Comparison of ENCODE assay signal across 8 mouse cellular contexts in genomic region chr15:80798367-80799073, GRCm38 (mm10).
DNase-seq lines count a peak whose midpoint lies in the region; ATAC-seq and TF ChIP-seq lines count a peak whose summit lies in the region.

No protein-coding gene starts in this region.

- DNase-seq in CD4-positive helper T cell, adult 2 months (ENCODE audit: low read depth, low spot score) = peak; percentile 97
- DNase-seq in brain, embryonic 18.5 days (ENCODE audit: low read depth, low spot score) = peak; percentile 98
- peak; percentile 100 for DNase-seq in kidney, postnatal 0 days (ENCODE audit: low spot score)
- DNase-seq in liver, embryonic 11.5 days (ENCODE audit: low spot score) = peak; percentile 75
- peak; percentile 96 for DNase-seq in naive thymus-derived CD4-positive, alpha-beta T cell, adult 2 months (ENCODE audit: low read depth)

- H3K4me2 ChIP-seq in heart, embryonic 12.5 days = peak overlapping the region; percentile 73
- peak overlapping the region; percentile 64 for H3K4me2 ChIP-seq in kidney, postnatal 0 days (ENCODE audit: low read length)
- peak overlapping the region; percentile 83 for H3K4me2 ChIP-seq in liver, embryonic 11.5 days
- peak overlapping the region; percentile 70 for H3K4me2 ChIP-seq in stomach, embryonic 14.5 days (replicated peaks; ENCODE audit: low read depth, low read length)

- peak overlapping the region; percentile 74 for H3K4me3 ChIP-seq in heart, embryonic 12.5 days
- H3K4me3 ChIP-seq in kidney, postnatal 0 days (replicated peaks; ENCODE audit: low read depth, low read length) = peak overlapping the region; percentile 64
- peak overlapping the region; percentile 68 for H3K4me3 ChIP-seq in liver, embryonic 11.5 days (ENCODE audit: low read depth, low read length)
- H3K4me3 ChIP-seq in stomach, embryonic 14.5 days (ENCODE audit: low read depth, low read length) = peak overlapping the region; percentile 43

- peak; percentile 47 for TF ChIP-seq CTCF in kidney, postnatal 0 days (IDR thresholded peaks at IDR 0.05; ENCODE audit: low read depth)

- WGBS in heart, embryonic 12.5 days = under 1% methylated on average over 17 of the region's 17 CpGs
- WGBS in kidney, postnatal 0 days = under 1% methylated on average over 17 of the region's 17 CpGs
- under 1% methylated on average over 17 of the region's 17 CpGs for WGBS in liver, embryonic 11.5 days
- WGBS in stomach, embryonic 14.5 days = under 1% methylated on average over 17 of the region's 17 CpGs

- peak overlapping the region; percentile 86 for H3K9ac ChIP-seq in heart, embryonic 12.5 days
- peak overlapping the region; percentile 66 for H3K9ac ChIP-seq in kidney, postnatal 0 days (ENCODE audit: low read depth, low read length)
- peak overlapping the region; percentile 86 for H3K9ac ChIP-seq in liver, embryonic 11.5 days (ENCODE audit: low read depth, low read length)
- peak overlapping the region; percentile 54 for H3K9ac ChIP-seq in stomach, embryonic 14.5 days (replicated peaks; ENCODE audit: low read depth, low read length)

- H3K27ac ChIP-seq in heart, embryonic 12.5 days (ENCODE audit: poor library complexity, severe bottlenecking) = peak overlapping the region; percentile 96
- peak overlapping the region; percentile 88 for H3K27ac ChIP-seq in kidney, postnatal 0 days
- peak overlapping the region; percentile 95 for H3K27ac ChIP-seq in liver, embryonic 11.5 days (ENCODE audit: low read depth, low read length)
- peak overlapping the region; percentile 89 for H3K27ac ChIP-seq in stomach, embryonic 14.5 days (ENCODE audit: low read length)

- no peaks in the 10 kb centered on the region for H3K36me3 ChIP-seq in heart, embryonic 12.5 days
- no peaks in the 10 kb centered on the region for H3K36me3 ChIP-seq in kidney, postnatal 0 days (ENCODE audit: insufficient read depth, low read length)
- no peaks in the 10 kb centered on the region for H3K36me3 ChIP-seq in liver, embryonic 11.5 days (ENCODE audit: control insufficient read depth, insufficient read depth, low read length)
- no peaks in the 10 kb centered on the region for H3K36me3 ChIP-seq in stomach, embryonic 14.5 days (ENCODE audit: control insufficient read depth, insufficient read depth, low read length)

- no peaks in the 10 kb centered on the region for H3K27me3 ChIP-seq in heart, embryonic 12.5 days (replicated peaks)
- H3K27me3 ChIP-seq in kidney, postnatal 0 days (ENCODE audit: insufficient read depth, low read length) = no peaks in the 10 kb centered on the region
- no peaks in the 10 kb centered on the region for H3K27me3 ChIP-seq in liver, embryonic 11.5 days (replicated peaks; ENCODE audit: control insufficient read depth, insufficient read depth, low read length)
- H3K27me3 ChIP-seq in stomach, embryonic 14.5 days (ENCODE audit: control insufficient read depth, insufficient read depth, low read length) = no peaks in the 10 kb centered on the region

- peaks cover 31% of the 10 kb centered on the region for H3K4me1 ChIP-seq in heart, embryonic 12.5 days (replicated peaks)
- H3K4me1 ChIP-seq in kidney, postnatal 0 days (replicated peaks; ENCODE audit: insufficient read depth, low read length) = peaks cover 11% of the 10 kb centered on the region; the same call in 1 of the 2 replicates
- H3K4me1 ChIP-seq in liver, embryonic 11.5 days (replicated peaks; ENCODE audit: control insufficient read depth, insufficient read depth, low read length) = peaks cover 28% of the 10 kb centered on the region
- peaks cover 23% of the 10 kb centered on the region for H3K4me1 ChIP-seq in stomach, embryonic 14.5 days (ENCODE audit: control insufficient read depth, insufficient read depth, low read length)

- ATAC-seq in erythroid progenitor cell, adult 5-6 weeks (replicated peaks; ENCODE audit: low FRiP score, poor library complexity, severe bottlenecking) = peak; percentile 86
- ATAC-seq in heart, embryonic 12.5 days (ENCODE audit: insufficient number of reproducible peaks, low FRiP score) = peak; percentile 90
- ATAC-seq in kidney, postnatal 0 days (replicated peaks; ENCODE audit: low FRiP score, low read depth) = peak; percentile 89
- peak; percentile 77 for ATAC-seq in liver, embryonic 11.5 days (replicated peaks; ENCODE audit: low FRiP score)
- ATAC-seq in stomach, embryonic 14.5 days (ENCODE audit: insufficient number of reproducible peaks, insufficient read depth, low FRiP score, low read depth) = peak; percentile 90

- H3K9me3 ChIP-seq in heart, embryonic 12.5 days (replicated peaks) = no peaks in the 10 kb centered on the region
- no peaks in the 10 kb centered on the region for H3K9me3 ChIP-seq in kidney, postnatal 0 days (replicated peaks; ENCODE audit: low read length)
- no peaks in the 10 kb centered on the region for H3K9me3 ChIP-seq in liver, embryonic 11.5 days (ENCODE audit: control insufficient read depth, low read length)
- no peaks in the 10 kb centered on the region for H3K9me3 ChIP-seq in stomach, embryonic 14.5 days (ENCODE audit: control insufficient read depth, low read depth, low read length)

Comparison
In these comparisons a context has a peak if more than half of its experiments do, and no peak if none do; other contexts are left out.
1. Peak in every context shown above with its lines: DNase-seq, ATAC-seq, H3K4me3 ChIP-seq and H3K27ac ChIP-seq.